Mouse (Mus musculus): ENCODE data around the gene Zfp638. TPM values are rescaled to one million over a fixed set of nuclear protein-coding genes. Genes with fewer than 3 reads are reported as not detected.

Gene Zfp638
- polyA plus RNA-seq, 1 experiment from 2014 or later, result 80.1 TPM

GRCm38 (mm10) chr6:83844913-83845312, 22.0 kb upstream of the Zfp638 start:
- DNase-seq (ENCODE audit: low read depth, low spot score) (no peak), ATAC-seq (no peak)
- POLR2A ChIA-PET, result interaction anchor here (0.7 kb wide), 1 partner anchor 273 kb away, joined by 3 read pairs; no protein-coding TSS in a partner anchor
- CTCF ChIA-PET, result interaction anchor here (1.2 kb wide), 1 partner anchor 25 kb away, joined by 3 read pairs; no protein-coding TSS in a partner anchor
- in situ Hi-C loops (cut with MboI; ENCODE audit: low pct_unique_long_range_greater_than_20kb), result no loop called here
- H3K27me3 ChIP-seq, result peaks cover 25% of the 10 kb centered on the region
- TF ChIP-seq CTCF (IDR thresholded peaks at IDR 0.05), result no peak

GRCm38 (mm10) chr6:83846141-83846540, 20.8 kb upstream of the Zfp638 start:
- ATAC-seq (no peak), DNase-seq (ENCODE audit: low read depth, low spot score) (no peak)
- in situ Hi-C loops (cut with MboI; ENCODE audit: low pct_unique_long_range_greater_than_20kb), result no loop called here
- POLR2A ChIA-PET, result no interaction called here
- peaks cover 26% of the 10 kb centered on the region for H3K27me3 ChIP-seq
- TF ChIP-seq CTCF (IDR thresholded peaks at IDR 0.05), result no peak
- CTCF ChIA-PET, result interaction anchor here (1.0 kb wide), 1 partner anchor 12 kb away, joined by 4 read pairs; no protein-coding TSS in a partner anchor

- ATAC-seq (no peak), DNase-seq (ENCODE audit: low read depth, low spot score) (no peak)
- in situ Hi-C loops (cut with MboI; ENCODE audit: low pct_unique_long_range_greater_than_20kb), result no loop called here
- TF ChIP-seq CTCF (IDR thresholded peaks at IDR 0.05), result no peak
- ChIA-PET CTCF (no interaction called here), POLR2A (no interaction called here)
- H3K27me3 ChIP-seq, result peaks cover 26% of the 10 kb centered on the region
Observed at GRCm38 (mm10) chr6:83849446-83849845, 17.5 kb upstream of the Zfp638 start.

GRCm38 (mm10) chr6:83857476-83857875, 9.4 kb upstream of the Zfp638 start:
- H3K27me3 ChIP-seq, result peaks cover 11% of the 10 kb centered on the region
- in situ Hi-C loops (cut with MboI; ENCODE audit: low pct_unique_long_range_greater_than_20kb), result no loop called here
- TF ChIP-seq CTCF (IDR thresholded peaks at IDR 0.05), result no peak
- DNase-seq (ENCODE audit: low read depth, low spot score) (no peak), ATAC-seq (no peak)
- ChIA-PET CTCF (interaction anchor here (1.3 kb wide), 1 partner anchor 11 kb away, joined by 4 read pairs; no protein-coding TSS in a partner anchor), POLR2A (no interaction called here)

GRCm38 (mm10) chr6:83860033-83860432, 6.9 kb upstream of the Zfp638 start:
- in situ Hi-C loops (cut with MboI; ENCODE audit: low pct_unique_long_range_greater_than_20kb), result no loop called here
- TF ChIP-seq CTCF (IDR thresholded peaks at IDR 0.05), result no peak

GRCm38 (mm10) chr6:83863538-83863937, 3.4 kb upstream of the Zfp638 start:
- DNase-seq (ENCODE audit: low read depth, low spot score) (no peak), ATAC-seq (no peak)
- ChIA-PET CTCF (no interaction called here), POLR2A (no interaction called here)
- H3K27me3 ChIP-seq, result peaks cover 8% of the 10 kb centered on the region
- TF ChIP-seq CTCF (IDR thresholded peaks at IDR 0.05), result no peak
- in situ Hi-C loops (cut with MboI; ENCODE audit: low pct_unique_long_range_greater_than_20kb), result no loop called here

More at GRCm38 (mm10) chr6:83860033-83860432, 6.9 kb upstream of the Zfp638 start:
- CTCF ChIA-PET, result no interaction called here
- no peak for DNase-seq (ENCODE audit: low read depth, low spot score)
- POLR2A ChIA-PET, result no interaction called here
- ATAC-seq, result no peak
- peaks cover 15% of the 10 kb centered on the region for H3K27me3 ChIP-seq

GRCm38 (mm10) chr6:83866423-83866822, 486 bp upstream of the Zfp638 start:
- DNase-seq (ENCODE audit: low read depth, low spot score), result no peak
- ChIA-PET POLR2A (interaction anchor here (0.6 kb wide), 1 partner anchor 429 kb away, joined by 3 read pairs; no protein-coding TSS in a partner anchor), CTCF (interaction anchor here (0.9 to 2.3 kb wide), 3 partner anchors 17 to 48 kb away, joined by 3 to 11 read pairs (median 5); no protein-coding TSS in a partner anchor)
- peaks cover 3% of the 10 kb centered on the region for H3K27me3 ChIP-seq
- in situ Hi-C loops (cut with MboI; ENCODE audit: low pct_unique_long_range_greater_than_20kb), result no loop called here
- ATAC-seq, result no peak
- no peak for TF ChIP-seq CTCF (IDR thresholded peaks at IDR 0.05)

GRCm38 (mm10) chr6:83867598-83868585, 983 bp downstream of the Zfp638 start:
- ATAC-seq (peak; percentile 36), DNase-seq (ENCODE audit: low read depth, low spot score) (no peak)
- in situ Hi-C loops (cut with MboI; ENCODE audit: low pct_unique_long_range_greater_than_20kb), result no loop called here
- H3K27me3 ChIP-seq, result peaks cover 3% of the 10 kb centered on the region
- no peak for TF ChIP-seq CTCF (IDR thresholded peaks at IDR 0.05)
- POLR2A ChIA-PET, result no interaction called here
- CTCF ChIA-PET, result interaction anchor here (1.1 to 2.3 kb wide), 2 partner anchors 16 to 20 kb away, joined by 5 to 11 read pairs; no protein-coding TSS in a partner anchor

GRCm38 (mm10) chr6:83879815-83880214, 12.9 kb downstream of the Zfp638 start:
- TF ChIP-seq CTCF (IDR thresholded peaks at IDR 0.05), result peak; percentile 55
- ChIA-PET CTCF (interaction anchor here (0.9 to 1.7 kb wide), 4 partner anchors 10 to 34 kb away, joined by 3 to 5 read pairs (median 4); no protein-coding TSS in a partner anchor), POLR2A (interaction anchor here (1.2 kb wide), 1 partner anchor 34 kb away, joined by 3 read pairs; no protein-coding TSS in a partner anchor)
- DNase-seq (ENCODE audit: low read depth, low spot score), result no peak
- ATAC-seq, result no peak
- no peaks in the 10 kb centered on the region for H3K27me3 ChIP-seq
- in situ Hi-C loops (cut with MboI; ENCODE audit: low pct_unique_long_range_greater_than_20kb), result loop anchor here (5.0 kb wide), 2 partner anchors 32 to 187 kb away; no protein-coding TSS in a partner anchor

- POLR2A ChIA-PET, result interaction anchor here (0.6 to 0.7 kb wide), 2 partner anchors 160 to 1187 kb away, joined by 3 to 5 read pairs; no protein-coding TSS in a partner anchor
- ATAC-seq (no peak), DNase-seq (ENCODE audit: low read depth, low spot score) (no peak)
- CTCF ChIA-PET, result interaction anchor here (1.1 to 5.3 kb wide), 3 partner anchors 19 to 178 kb away, joined by 3 to 30 read pairs (median 5); no protein-coding TSS in a partner anchor
- H3K27me3 ChIP-seq, result no peaks in the 10 kb centered on the region
- in situ Hi-C loops (cut with MboI; ENCODE audit: low pct_unique_long_range_greater_than_20kb), result no loop called here
- no peak for TF ChIP-seq CTCF (IDR thresholded peaks at IDR 0.05)
Observed at GRCm38 (mm10) chr6:83886789-83887188, 19.9 kb downstream of the Zfp638 start.
